Comparison of ENCODE assay signal across 26 mouse cellular contexts in genomic region chr7:139009786-139010502, GRCm38 (mm10).
A peak's percentile ranks its signal among the peaks of the same experiment; 100 is the strongest.
DNase-seq lines count a peak whose midpoint lies in the region; ATAC-seq lines count a peak whose summit lies in the region.
"Had no signal": no experiment of that assay in that cellular context is flagged by ENCODE, and none has a peak within 500 bp of the region (broad histone marks: within the 10 kb centered on the region; RNA-seq: fewer than 3 reads in every experiment).

No protein-coding gene starts in this region.

- no peak overlapping the region for H3K4me2 ChIP-seq in midbrain, embryonic 16.5 days (ENCODE audit: low read length)
- no peak overlapping the region for H3K4me2 ChIP-seq in midbrain, embryonic 11.5 days
- no peak overlapping the region for H3K4me2 ChIP-seq in liver, embryonic 12.5 days
- H3K4me2 ChIP-seq: embryonic facial prominence, embryonic 15.5 days; forebrain, embryonic 12.5 days; heart, embryonic 11.5 days; hindbrain, embryonic 14.5 days; limb, embryonic 12.5 days; lung, embryonic 15.5 days; neural tube, embryonic 12.5 days had no signal

- peaks cover 4% of the 10 kb centered on the region; the same call in 1 of the 2 replicates for H3K4me1 ChIP-seq in midbrain, embryonic 16.5 days (ENCODE audit: control insufficient read depth, insufficient read depth, low read length)
- no peaks in the 10 kb centered on the region for H3K4me1 ChIP-seq in midbrain, embryonic 11.5 days (ENCODE audit: control insufficient read depth, insufficient read depth, low read length)
- H3K4me1 ChIP-seq in liver, embryonic 12.5 days = no peaks in the 10 kb centered on the region
- H3K4me1 ChIP-seq: embryonic facial prominence, embryonic 10.5 days; embryonic facial prominence, embryonic 15.5 days; forebrain, embryonic 12.5 days; lung, embryonic 15.5 days; midbrain, embryonic 10.5 days; neural tube, embryonic 12.5 days had no signal

- no peaks in the 10 kb centered on the region for H3K27me3 ChIP-seq in midbrain, embryonic 16.5 days (ENCODE audit: control insufficient read depth, insufficient read depth, low read depth, low read length)
- no peaks in the 10 kb centered on the region for H3K27me3 ChIP-seq in midbrain, embryonic 11.5 days (ENCODE audit: control insufficient read depth, insufficient read depth, low read length)
- peaks cover 16% of the 10 kb centered on the region; the same call in 1 of the 2 replicates for H3K27me3 ChIP-seq in liver, embryonic 12.5 days (replicated peaks)
- H3K27me3 ChIP-seq: lung, embryonic 15.5 days; neural tube, embryonic 12.5 days; Patski had no signal

- H3K9ac ChIP-seq in midbrain, embryonic 16.5 days (ENCODE audit: low read depth, low read length) = no peak overlapping the region
- H3K9ac ChIP-seq in midbrain, embryonic 11.5 days (ENCODE audit: low read length) = no peak overlapping the region
- H3K9ac ChIP-seq in liver, embryonic 12.5 days = no peak overlapping the region
- H3K9ac ChIP-seq: embryonic facial prominence, embryonic 15.5 days; forebrain, embryonic 12.5 days; hindbrain, embryonic 14.5 days; limb, embryonic 12.5 days; lung, embryonic 15.5 days; neural tube, embryonic 12.5 days had no signal

- H3K4me3 ChIP-seq in midbrain, embryonic 16.5 days (ENCODE audit: low read depth, low read length) = no peak overlapping the region
- H3K4me3 ChIP-seq in midbrain, embryonic 11.5 days (ENCODE audit: low read depth, low read length) = no peak overlapping the region
- no peak overlapping the region for H3K4me3 ChIP-seq in liver, embryonic 12.5 days
- H3K4me3 ChIP-seq: embryonic facial prominence, embryonic 10.5 days; embryonic facial prominence, embryonic 15.5 days; forebrain, embryonic 12.5 days; limb, embryonic 12.5 days; lung, embryonic 15.5 days; midbrain, embryonic 10.5 days; neural tube, embryonic 12.5 days had no signal

- H3K36me3 ChIP-seq in midbrain, embryonic 16.5 days (ENCODE audit: control insufficient read depth, insufficient read depth, low read length) = no peaks in the 10 kb centered on the region; the same call in 1 of the 2 replicates
- H3K36me3 ChIP-seq in midbrain, embryonic 11.5 days (ENCODE audit: control insufficient read depth, insufficient read depth, low read length) = no peaks in the 10 kb centered on the region
- no peaks in the 10 kb centered on the region for H3K36me3 ChIP-seq in liver, embryonic 12.5 days
- H3K36me3 ChIP-seq: embryonic facial prominence, embryonic 10.5 days; embryonic facial prominence, embryonic 15.5 days; forebrain, embryonic 12.5 days; limb, embryonic 12.5 days; lung, embryonic 15.5 days; midbrain, embryonic 10.5 days; neural tube, embryonic 12.5 days had no signal

- no peaks in the 10 kb centered on the region for H3K9me3 ChIP-seq in midbrain, embryonic 16.5 days (replicated peaks; ENCODE audit: control insufficient read depth, low read length, poor library complexity, severe bottlenecking)
- no peaks in the 10 kb centered on the region for H3K9me3 ChIP-seq in midbrain, embryonic 11.5 days (ENCODE audit: control insufficient read depth, low read length)
- H3K9me3 ChIP-seq in liver, embryonic 12.5 days (replicated peaks) = no peaks in the 10 kb centered on the region
- H3K9me3 ChIP-seq: embryonic facial prominence, embryonic 10.5 days; embryonic facial prominence, embryonic 15.5 days; forebrain, embryonic 12.5 days; limb, embryonic 12.5 days; lung, embryonic 15.5 days; midbrain, embryonic 10.5 days; neural tube, embryonic 12.5 days had no signal

- H3K27ac ChIP-seq in midbrain, embryonic 16.5 days (ENCODE audit: low read length) = peak overlapping the region; percentile 63
- H3K27ac ChIP-seq in midbrain, embryonic 11.5 days (ENCODE audit: low read depth, low read length) = no peak overlapping the region
- no peak overlapping the region for H3K27ac ChIP-seq in liver, embryonic 12.5 days
- H3K27ac ChIP-seq: embryonic facial prominence, embryonic 10.5 days; embryonic facial prominence, embryonic 15.5 days; forebrain, embryonic 12.5 days; hindbrain, embryonic 14.5 days; limb, embryonic 12.5 days; lung, embryonic 15.5 days; midbrain, embryonic 10.5 days; neural tube, embryonic 12.5 days had no signal

- ATAC-seq in midbrain, embryonic 16.5 days = no peak
- no peak for ATAC-seq in midbrain, embryonic 11.5 days (ENCODE audit: low FRiP score)
- no peak for ATAC-seq in liver, embryonic 12.5 days
- ATAC-seq: intestine, postnatal 0 days; Patski had no signal

- DNase-seq in cerebellum, postnatal 10 days = peak; percentile 62
- DNase-seq in cerebellum, adult 11-12 months = no peak
- DNase-seq in heart, adult 11 months = peak; percentile 57
- DNase-seq in heart, adult 9 months (ENCODE audit: low spot score in 2 of 2) = no peak
- no peak for DNase-seq in midbrain, embryonic 11.5 days (ENCODE audit: low spot score, missing footprints)
- DNase-seq: adrenal gland, postnatal 14 days; gastrocnemius, postnatal 14 days; heart, postnatal 36 days; kidney, adult 9 months; kidney, postnatal 10 days; right cerebral cortex, postnatal 4 days; thymus, adult 2 months; thymus, postnatal 36 days had no signal

- 35% methylated on average over 7 of the region's 7 CpGs for WGBS in midbrain, embryonic 16.5 days
- 76% methylated on average over 7 of the region's 7 CpGs for WGBS in midbrain, embryonic 11.5 days
- 64% methylated on average over 7 of the region's 7 CpGs for WGBS in liver, embryonic 12.5 days (ENCODE audit: insufficient replicate concordance)

Comparison
In these comparisons a context has a peak if more than half of its experiments do, and no peak if none do; other contexts are left out.
1. DNase-seq: peak in cerebellum, postnatal 10 days (2 of 2) and heart, adult 11 months (single experiment); none in cerebellum, adult 11-12 months (single experiment), heart, adult 9 months (0 of 2) and midbrain, embryonic 11.5 days (single experiment).